Mouse (Mus musculus) brain, embryonic 14.5 days (tissue): ENCODE data around the gene Sez6. TPM values are rescaled to one million over a fixed set of nuclear protein-coding genes. Genes with fewer than 3 reads are reported as not detected.

Experiments
- DNase-seq: peaks from one replicate; pipeline ENCODE4 v3.0.0-alpha.2; 2011; ENCODE audit warnings: low read depth
- CTCF ChIP-seq: fragments of 200-500 bp; IDR thresholded peaks from 2 replicates; pipeline ENCODE4 v1.5.1; 2012; ENCODE audit warnings: inconsistent platforms, mild to moderate bottlenecking, moderate library complexity, borderline replicate concordance; ENCODE audit not compliant: insufficient read depth, insufficient read length; ENCODE audit errors: extremely low read depth
- POLR2A ChIP-seq: fragments of 200-500 bp; IDR thresholded peaks from 2 replicates; pipeline ENCODE4 v1.6.1; 2012; ENCODE audit warnings: mild to moderate bottlenecking, inconsistent platforms, borderline replicate concordance; ENCODE audit not compliant: poor library complexity, insufficient read depth, insufficient read length, severe bottlenecking; ENCODE audit errors: extremely low read depth
- polyA plus RNA-seq: library from polyadenylated mRNA; depleted of rRNA; stranded (reverse); fragments of >200 nt; gene quantifications from 2 replicates; pipeline ENCODE4 v1.2.3, GENCODE M21; 2012

The Sez6 gene
- polyA plus RNA-seq, 1 experiment: 174 TPM

DNA sequence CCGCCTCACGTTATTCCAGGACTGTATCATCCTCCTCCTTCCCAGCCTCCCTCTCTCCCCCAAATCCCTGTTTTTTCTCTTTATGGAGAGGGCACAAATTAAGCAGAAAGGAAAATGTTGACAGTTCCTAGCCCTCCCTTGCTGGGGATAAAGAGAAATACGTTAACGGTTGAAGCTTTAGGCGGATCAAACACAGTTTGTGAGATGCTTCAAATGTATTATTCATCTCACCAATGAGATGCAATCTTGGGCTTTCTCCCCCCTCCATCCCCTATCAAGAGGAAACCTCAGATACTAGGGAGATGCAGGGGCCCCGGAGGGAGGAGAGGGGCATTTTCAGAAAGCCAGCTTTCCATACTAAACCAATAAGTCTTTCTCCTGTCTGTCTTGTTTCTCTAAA is 20.8 kb upstream of the Sez6 start:
- DNase-seq: peak; percentile 50
- TF ChIP-seq POLR2A (no peak), CTCF (no peak)

DNA sequence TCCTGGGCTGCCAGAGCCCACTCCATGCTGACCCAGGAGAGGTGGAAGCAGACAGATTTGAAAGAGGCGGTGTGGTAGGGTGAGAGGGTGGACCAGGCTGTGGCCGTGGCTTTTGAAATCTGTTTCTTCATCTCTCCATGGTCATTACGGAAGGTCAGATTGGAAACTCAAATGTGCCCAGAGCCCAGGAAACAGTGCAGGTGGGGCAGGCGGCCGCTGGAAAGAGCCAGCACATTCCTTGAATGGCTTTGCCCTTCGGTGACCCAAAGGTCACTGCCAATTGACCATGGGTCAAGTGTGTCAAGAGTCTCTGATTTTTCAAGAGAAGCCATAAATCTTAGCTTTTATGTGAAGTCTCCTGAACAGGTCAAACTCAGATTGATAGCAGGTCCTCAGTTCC is 17.1 kb upstream of the Sez6 start:
- no peak for DNase-seq
- TF ChIP-seq CTCF (no peak), POLR2A (no peak)

DNA sequence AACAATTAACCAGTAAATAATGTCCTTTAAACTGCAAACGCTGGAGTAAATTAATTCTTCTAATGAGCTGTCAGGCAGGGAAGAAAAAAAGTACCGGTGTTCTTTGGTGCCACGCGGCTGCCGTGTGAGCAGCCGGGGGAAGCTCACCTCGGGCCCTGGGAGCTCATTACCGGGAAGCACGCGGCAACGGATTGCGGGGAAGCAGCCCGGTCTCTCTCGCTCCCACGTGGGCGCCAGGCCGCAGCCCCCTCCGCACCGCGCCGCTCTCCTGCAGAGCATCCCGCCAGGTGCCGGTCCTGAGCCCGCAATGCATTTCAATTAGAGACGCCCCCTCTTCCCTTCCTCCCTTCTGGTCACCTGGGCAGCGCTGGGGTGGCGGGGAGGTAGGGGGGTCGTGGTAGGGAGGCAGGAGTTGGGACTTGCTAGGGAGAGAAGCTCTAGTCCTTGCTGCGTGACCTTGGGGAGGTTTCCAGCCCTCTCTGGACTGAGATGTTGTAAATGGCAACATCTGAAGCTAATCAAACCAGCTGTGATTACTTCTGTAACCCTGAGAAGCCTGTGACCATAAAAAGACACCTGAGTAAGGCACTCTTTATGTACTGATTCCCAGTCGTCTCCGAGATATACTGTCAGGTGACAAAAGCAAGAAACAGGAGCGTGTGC is 15.9 kb upstream of the Sez6 start:
- no peak for TF ChIP-seq POLR2A
- TF ChIP-seq CTCF: no peak
- peak; percentile 61 for DNase-seq

DNA sequence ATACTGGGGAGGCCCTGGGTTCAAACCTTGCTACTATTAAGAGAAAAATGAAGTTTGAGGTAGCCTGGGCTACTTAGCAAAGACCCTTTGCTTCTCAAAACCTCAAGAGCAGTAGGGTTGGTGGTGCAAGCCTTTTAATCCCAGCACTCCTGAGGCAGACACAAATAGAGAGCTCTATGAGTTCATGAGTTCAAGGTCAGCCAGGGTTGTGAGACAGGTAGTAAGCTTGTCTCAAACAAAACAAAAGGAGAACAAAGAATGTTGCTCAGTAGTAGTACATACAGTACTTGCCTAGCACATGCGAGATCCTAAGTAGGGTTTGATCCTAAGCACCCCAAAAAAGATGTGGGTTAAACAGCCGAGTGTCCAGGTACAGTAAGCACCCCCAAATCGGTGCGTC is 13.9 kb upstream of the Sez6 start:
- no peak for DNase-seq
- TF ChIP-seq POLR2A: no peak
- TF ChIP-seq CTCF: no peak

DNA sequence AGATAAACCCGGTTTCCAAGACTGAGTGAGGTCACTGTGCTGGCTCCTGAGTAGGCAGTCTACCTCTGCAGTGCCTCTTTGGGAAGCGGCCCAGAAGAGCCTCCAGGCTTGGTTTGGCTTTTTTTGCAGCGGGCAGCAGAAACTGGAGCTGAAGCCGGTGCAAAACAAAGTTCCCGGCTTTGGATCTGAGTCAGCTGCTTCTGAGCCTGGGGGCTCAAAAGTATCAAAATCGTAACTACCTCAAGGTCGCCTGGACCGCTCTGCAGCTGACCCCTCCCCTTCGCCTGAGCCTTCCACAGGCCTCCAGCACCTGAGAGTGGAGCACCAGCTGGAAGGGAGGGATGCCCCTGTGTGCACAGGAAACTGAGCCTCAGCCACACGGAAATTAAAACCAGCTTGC is 13.4 kb upstream of the Sez6 start:
- peak; percentile 26 for DNase-seq
- TF ChIP-seq CTCF (no peak), POLR2A (no peak)

DNA sequence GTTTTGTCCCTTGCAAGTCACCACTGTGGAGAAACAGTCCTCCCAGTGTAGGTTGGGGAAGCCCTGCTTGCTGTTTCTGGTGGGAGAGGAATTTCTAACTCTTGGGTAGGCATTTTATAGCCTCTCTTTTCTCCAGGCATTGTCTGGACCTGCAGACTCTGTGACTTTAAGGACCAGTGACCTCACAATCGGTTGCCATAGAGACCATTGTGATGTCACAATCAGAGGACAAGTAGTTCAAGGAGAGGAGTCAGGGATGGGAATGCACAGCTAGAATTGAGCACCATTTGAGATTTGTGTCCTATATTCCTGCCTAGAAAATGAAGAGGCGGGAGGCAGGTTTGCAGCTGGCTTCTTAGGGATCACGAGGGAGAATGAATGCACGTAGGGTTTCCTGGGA is 7.3 kb upstream of the Sez6 start:
- peak; percentile 44 for DNase-seq
- no peak for TF ChIP-seq CTCF
- TF ChIP-seq POLR2A: no peak

DNA sequence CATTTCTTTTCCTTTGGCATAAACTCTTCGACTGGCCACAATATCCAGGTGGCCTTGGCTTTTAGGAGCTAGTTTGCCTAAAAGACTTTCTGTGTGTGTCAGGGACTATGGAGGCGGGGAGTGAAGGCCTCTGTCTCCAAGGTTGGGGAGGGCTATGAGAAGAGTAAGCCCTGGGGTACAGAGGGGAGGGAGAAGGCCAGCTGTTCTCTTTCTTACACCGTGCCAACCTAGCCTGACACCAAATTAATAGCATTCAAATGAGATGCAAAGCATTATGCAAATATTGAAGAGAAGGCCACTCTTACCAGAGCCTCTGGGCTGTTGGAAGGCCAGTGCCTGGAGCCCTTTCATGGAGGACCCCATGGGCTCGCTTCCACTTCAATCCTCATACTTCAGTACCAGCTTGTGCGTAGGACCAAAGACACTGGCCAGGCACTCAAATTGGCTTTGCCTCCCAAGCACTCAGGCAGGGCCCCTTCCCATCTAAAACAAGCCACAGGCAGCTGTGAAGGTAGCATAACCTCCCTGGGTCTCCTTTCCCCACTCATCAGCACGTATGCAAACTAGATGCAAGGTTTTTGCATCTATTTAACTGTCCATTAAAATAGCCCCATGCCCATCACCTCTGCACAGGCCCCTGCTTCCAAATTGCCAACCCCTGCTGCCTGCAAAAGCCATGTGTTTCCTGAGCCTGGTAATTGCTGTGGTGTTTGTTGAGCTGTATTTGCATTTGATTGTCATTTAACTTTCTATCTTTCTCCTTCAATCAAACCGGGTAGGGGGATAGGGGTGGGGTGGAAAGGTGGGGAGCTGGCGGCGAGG is 4.6 kb upstream of the Sez6 start:
- TF ChIP-seq CTCF (no peak), POLR2A (no peak)

DNA sequence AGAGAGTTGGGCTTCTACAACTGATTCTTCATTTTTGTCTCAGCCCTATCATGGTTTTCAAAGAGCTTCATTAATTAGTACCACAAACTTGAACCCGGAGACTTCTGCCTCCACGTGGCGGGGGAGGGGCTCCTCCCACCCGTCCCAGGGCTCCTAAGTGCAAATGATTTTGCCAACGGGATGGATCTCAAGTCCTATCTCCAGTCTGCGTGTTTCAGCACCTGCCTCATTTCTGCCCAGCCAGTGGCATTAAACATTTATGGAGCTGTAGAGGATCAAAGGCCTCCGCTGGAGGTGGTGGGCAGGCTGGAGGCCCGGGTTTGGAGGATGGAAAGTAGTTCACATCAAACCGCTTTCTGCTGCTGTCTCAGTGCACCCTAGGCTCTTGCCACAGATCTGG is 3.9 kb upstream of the Sez6 start:
- DNase-seq: peak; percentile 67
- TF ChIP-seq CTCF (no peak), POLR2A (no peak)

More for the DNA sequence above, 4.6 kb upstream of the Sez6 start:
- peak; percentile 92 for DNase-seq

DNA sequence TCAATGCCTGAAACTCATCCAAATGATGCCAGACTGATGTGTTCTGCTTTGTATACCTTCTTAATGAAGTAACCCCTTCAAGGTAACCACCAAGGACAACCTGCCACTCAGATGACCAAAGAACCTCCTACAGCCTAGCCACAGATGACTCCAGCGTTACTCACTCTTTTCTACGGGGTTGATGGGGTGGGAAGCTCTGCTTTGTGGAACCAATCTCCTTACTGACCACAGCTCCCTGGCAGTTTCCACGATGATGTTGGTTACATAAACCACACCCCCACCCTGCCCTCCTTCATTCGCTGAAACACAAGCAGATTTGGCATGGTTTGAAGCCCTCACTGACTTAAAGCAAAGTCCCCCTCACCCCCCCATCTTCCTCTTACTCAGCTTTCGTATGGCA is 2.8 kb upstream of the Sez6 start:
- DNase-seq: no peak
- TF ChIP-seq CTCF (no peak), POLR2A (no peak)

DNA sequence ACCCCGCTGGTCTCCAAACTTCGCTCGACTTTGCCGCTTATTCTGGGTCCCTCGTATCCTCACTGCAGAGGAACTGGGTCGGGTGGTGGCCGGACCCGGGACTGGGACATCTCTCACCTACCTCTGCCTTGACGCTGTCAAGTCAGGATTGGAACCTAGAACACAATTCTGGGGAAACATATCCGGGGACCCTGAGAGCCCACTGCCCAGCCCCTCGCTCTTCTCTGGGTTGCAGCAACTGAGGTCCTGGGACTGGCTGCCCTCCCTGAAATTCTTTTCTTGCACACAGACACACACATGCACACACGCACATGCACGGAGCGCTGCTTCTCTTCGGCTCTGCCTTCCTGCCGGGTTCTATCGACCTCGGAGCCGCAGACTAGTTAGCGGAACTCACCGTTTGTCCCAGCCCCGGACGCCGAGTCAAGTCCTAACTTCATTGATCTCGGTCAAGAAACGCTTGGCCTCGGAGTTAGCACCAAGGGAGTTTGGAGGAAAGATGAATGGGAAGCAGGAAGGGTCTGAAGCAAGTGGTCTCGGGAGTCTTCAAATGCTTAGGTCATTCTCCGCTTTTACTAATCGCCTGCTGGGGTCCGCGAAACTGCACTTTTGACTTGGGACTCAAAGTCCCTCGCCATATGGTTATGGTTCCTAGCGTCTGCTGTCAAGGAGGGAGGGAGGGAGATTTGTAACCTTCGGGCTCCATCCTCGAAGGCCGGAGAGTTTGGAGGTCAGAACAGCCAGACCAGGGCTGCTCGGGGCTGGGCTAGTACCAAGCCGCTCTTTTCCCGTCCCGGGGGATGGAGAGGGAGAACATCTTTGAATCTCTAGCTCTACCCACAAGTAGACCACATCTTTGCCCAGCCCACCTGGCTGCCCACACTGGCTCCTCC is 1.2 kb downstream of the Sez6 start:
- DNase-seq: peak; percentile 47
- TF ChIP-seq CTCF: no peak
- no peak for TF ChIP-seq POLR2A

DNA sequence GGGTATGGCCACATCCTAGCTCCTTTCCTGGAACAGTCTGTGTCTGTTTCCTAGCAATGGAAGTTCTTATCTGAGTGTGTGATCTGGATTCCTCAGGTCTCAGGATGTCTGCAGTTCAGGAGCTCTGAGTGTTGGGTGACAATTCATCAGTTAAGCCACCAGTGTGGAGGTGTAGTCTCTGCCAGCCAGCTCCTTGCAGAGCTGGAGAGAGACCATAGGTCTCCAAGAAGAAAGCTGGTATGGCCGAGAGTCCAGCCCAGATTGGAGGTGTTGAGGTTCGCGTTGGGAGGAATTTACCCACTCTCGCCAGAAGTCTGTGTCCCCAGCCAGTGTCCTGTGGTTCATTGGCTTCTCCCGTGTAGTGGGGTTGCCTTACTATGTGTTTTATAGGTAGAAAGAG is 2.0 kb downstream of the Sez6 start:
- no peak for DNase-seq
- no peak for TF ChIP-seq POLR2A
- no peak for TF ChIP-seq CTCF

DNA sequence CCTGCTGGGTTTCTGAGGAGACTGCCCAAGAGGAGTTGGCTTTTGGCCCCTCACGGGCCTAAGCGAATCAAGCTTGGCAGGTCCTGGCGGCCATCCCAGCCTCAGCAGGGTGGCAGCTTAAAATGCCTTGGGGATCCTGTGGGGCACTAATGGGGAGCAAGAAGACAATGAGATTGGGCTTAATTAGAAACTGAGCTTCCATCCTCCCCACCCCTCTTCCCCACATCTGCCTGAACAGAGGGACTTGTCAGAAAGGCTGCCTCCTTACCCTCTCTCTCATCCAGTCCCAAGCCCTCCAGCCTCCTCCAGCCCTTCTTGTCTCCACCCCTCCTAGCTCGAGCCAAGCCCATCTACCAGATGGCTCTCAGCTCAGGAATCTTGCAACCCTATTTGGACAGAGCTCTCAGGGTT is 3.5 kb downstream of the Sez6 start:
- TF ChIP-seq CTCF: no peak
- no peak for TF ChIP-seq POLR2A
- DNase-seq: peak; percentile 87
